8 mouse cellular contexts compared by ENCODE assay signal in the genomic region with DNA sequence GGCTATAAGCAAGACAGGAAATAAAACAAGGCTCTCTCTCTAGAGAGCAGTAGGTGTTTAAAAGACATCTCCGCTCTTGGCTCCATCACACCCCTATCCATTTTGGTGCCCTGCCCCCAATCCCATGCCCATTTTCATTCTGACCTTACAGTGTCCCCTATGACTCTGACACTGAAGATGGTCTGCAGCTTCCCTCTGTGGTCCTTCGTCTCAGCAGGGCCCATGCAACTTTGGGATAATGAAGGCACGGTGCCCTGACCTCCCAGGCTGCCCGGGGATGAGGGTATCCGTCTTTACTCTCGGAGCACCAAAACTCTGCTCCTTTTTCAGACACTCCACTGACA. TPM values are rescaled to one million over a fixed set of nuclear protein-coding genes. Genes with fewer than 3 reads are reported as not detected.
DNase-seq lines count a peak whose midpoint lies in the region; ATAC-seq and TF ChIP-seq lines count a peak whose summit lies in the region.

No protein-coding gene starts in this region.

- DNase-seq in gastrocnemius, adult 2 months: peak; percentile 16
- DNase-seq in gastrocnemius, adult 8-10 months (ENCODE audit: low spot score in 2 of 2): no peak
- DNase-seq in midbrain, embryonic 10.5 days (ENCODE audit: low spot score): no peak
- no peak for DNase-seq in midbrain, embryonic 14.5 days
- no peak for DNase-seq in limb, embryonic 10.5 days (ENCODE audit: low spot score)
- DNase-seq in spleen, postnatal 10 days (ENCODE audit: low spot score in 2 of 2): no peak

- whole genome bisulfite sequencing in midbrain, embryonic 10.5 days: 85% methylated on average over 6 of the region's 6 CpGs
- WGBS in midbrain, embryonic 14.5 days: 81% methylated on average over 6 of the region's 6 CpGs
- WGBS in limb, embryonic 10.5 days: 82% methylated on average over 6 of the region's 6 CpGs
- WGBS in stomach, embryonic 15.5 days: 75% methylated on average over 6 of the region's 6 CpGs

- no peak overlapping the region for H3K4me2 ChIP-seq in midbrain, embryonic 14.5 days (ENCODE audit: low read length)
- peak overlapping the region; percentile 91 for H3K4me2 ChIP-seq in stomach, embryonic 15.5 days

- no peak for ATAC-seq in midbrain, embryonic 14.5 days (ENCODE audit: low FRiP score, low TSS enrichment)
- no peak for ATAC-seq in stomach, embryonic 15.5 days (ENCODE audit: insufficient read depth, low FRiP score, low read depth)
- no peak for ATAC-seq in megakaryocyte-erythroid progenitor cell, adult 5-6 weeks (replicated peaks; ENCODE audit: low FRiP score, low TSS enrichment, poor library complexity, severe bottlenecking)

- peak overlapping the region; percentile 88 for H3K4me3 ChIP-seq in gastrocnemius, adult 2 months
- peak overlapping the region; percentile 80; the same call in 1 of the 2 replicates for H3K4me3 ChIP-seq in midbrain, embryonic 10.5 days
- no peak overlapping the region for H3K4me3 ChIP-seq in midbrain, embryonic 14.5 days (replicated peaks; ENCODE audit: low read depth, low read length)
- H3K4me3 ChIP-seq in limb, embryonic 10.5 days: no peak overlapping the region; the same call in 1 of the 2 replicates
- no peak overlapping the region for H3K4me3 ChIP-seq in stomach, embryonic 15.5 days (replicated peaks)

- no peaks in the 10 kb centered on the region for H3K9me3 ChIP-seq in midbrain, embryonic 10.5 days (replicated peaks)
- no peaks in the 10 kb centered on the region for H3K9me3 ChIP-seq in midbrain, embryonic 14.5 days (ENCODE audit: control insufficient read depth, low read length)
- no peaks in the 10 kb centered on the region for H3K9me3 ChIP-seq in limb, embryonic 10.5 days (replicated peaks)
- H3K9me3 ChIP-seq in stomach, embryonic 15.5 days: no peaks in the 10 kb centered on the region

- peaks cover 15% of the 10 kb centered on the region for H3K27me3 ChIP-seq in midbrain, embryonic 10.5 days (ENCODE audit: low read depth, poor library complexity, severe bottlenecking)
- no peaks in the 10 kb centered on the region for H3K27me3 ChIP-seq in midbrain, embryonic 14.5 days (ENCODE audit: control insufficient read depth, insufficient read depth, low read length)
- H3K27me3 ChIP-seq in limb, embryonic 10.5 days (ENCODE audit: low read depth, poor library complexity, severe bottlenecking): no peaks in the 10 kb centered on the region
- H3K27me3 ChIP-seq in stomach, embryonic 15.5 days (replicated peaks): no peaks in the 10 kb centered on the region

- H3K36me3 ChIP-seq in midbrain, embryonic 10.5 days: no peaks in the 10 kb centered on the region
- no peaks in the 10 kb centered on the region for H3K36me3 ChIP-seq in midbrain, embryonic 14.5 days (ENCODE audit: control insufficient read depth, insufficient read depth, low read length)
- no peaks in the 10 kb centered on the region for H3K36me3 ChIP-seq in limb, embryonic 10.5 days
- H3K36me3 ChIP-seq in stomach, embryonic 15.5 days: no peaks in the 10 kb centered on the region

- no peak for TF ChIP-seq CTCF in gastrocnemius, adult 2 months (IDR thresholded peaks at IDR 0.05)

- intact Hi-C loops in gastrocnemius, adult 2 months (cut with DNase I): loop anchor here (10.0 kb wide), 1 partner anchor 225 kb away; the partner anchor contains the start of gene Eno1

- H3K9ac ChIP-seq in midbrain, embryonic 14.5 days (replicated peaks; ENCODE audit: low read length): no peak overlapping the region
- H3K9ac ChIP-seq in stomach, embryonic 15.5 days: no peak overlapping the region

- peak overlapping the region; percentile 97 for H3K27ac ChIP-seq in gastrocnemius, adult 2 months
- H3K27ac ChIP-seq in midbrain, embryonic 10.5 days (replicated peaks): no peak overlapping the region
- no peak overlapping the region for H3K27ac ChIP-seq in midbrain, embryonic 14.5 days (replicated peaks; ENCODE audit: low read depth, low read length)
- 0 out of 2 replicates have a peak overlapping the region, but pooled peaks have one; percentile 97 for H3K27ac ChIP-seq in limb, embryonic 10.5 days
- H3K27ac ChIP-seq in stomach, embryonic 15.5 days: peak overlapping the region; percentile 96

- peaks cover 27% of the 10 kb centered on the region for H3K4me1 ChIP-seq in midbrain, embryonic 10.5 days
- H3K4me1 ChIP-seq in midbrain, embryonic 14.5 days (ENCODE audit: control insufficient read depth, insufficient read depth, low read length): no peaks in the 10 kb centered on the region
- peaks cover 26% of the 10 kb centered on the region for H3K4me1 ChIP-seq in limb, embryonic 10.5 days
- peaks cover 31% of the 10 kb centered on the region for H3K4me1 ChIP-seq in stomach, embryonic 15.5 days

RNA-seq across cellular contexts. Expression of gene H6pd, which starts 0.7 kb away (rescaled TPM):
- 100 to 1,000 TPM in 1 of 2 experiments, 10 to 100 TPM in 1; 41.6 to 104 TPM for total RNA-seq in gastrocnemius, adult 2 months (2021)
- total RNA-seq in gastrocnemius, adult 8-10 months (2022): 10 to 100 TPM; 47.5 to 82.4 (median 65.4) TPM
- polyA plus RNA-seq in midbrain, embryonic 10.5 days (2016; fragmentation: Nextera tagmentation; extraction: Ambion mirVana): 3.7 and 4.0 TPM in 2 replicates
- polyA plus RNA-seq in midbrain, embryonic 14.5 days (2014; fragmentation: Nextera tagmentation; extraction: Ambion mirVana): 1.5 and 1.7 TPM in 2 replicates
- polyA plus RNA-seq in limb, embryonic 10.5 days (2016; fragmentation: Nextera tagmentation; extraction: Ambion mirVana): 4.5 and 5.6 TPM in 2 replicates
- polyA plus RNA-seq in stomach, embryonic 15.5 days (2015; fragmentation: Nextera tagmentation; extraction: Ambion mirVana): 14.4 and 15.3 TPM in 2 replicates
- 12.9 and 16.8 TPM in 2 replicates for total RNA-seq in megakaryocyte-erythroid progenitor cell, adult 5-6 weeks (2014; fragmentation: Nextera tagmentation)
- total RNA-seq in megakaryocyte-erythroid progenitor cell, adult 5-6 weeks (2017): 9.8 and 11.9 TPM in 2 replicates

RNA-seq across cellular contexts. Expression of gene Spsb1, which starts 54.7 kb away (rescaled TPM):
- total RNA-seq in gastrocnemius, adult 2 months (2021): 10 to 100 TPM in 1 of 2 experiments, 1 to 10 TPM in 1; 5.5 to 16.1 TPM
- 10 to 100 TPM in 1 of 4 experiments, 1 to 10 TPM in 3; 3.6 to 10.5 (median 4.7) TPM for total RNA-seq in gastrocnemius, adult 8-10 months (2022)
- polyA plus RNA-seq in midbrain, embryonic 10.5 days (2016; fragmentation: Nextera tagmentation; extraction: Ambion mirVana): 8.3 and 8.7 TPM in 2 replicates
- 3.3 and 4.2 TPM in 2 replicates for polyA plus RNA-seq in midbrain, embryonic 14.5 days (2014; fragmentation: Nextera tagmentation; extraction: Ambion mirVana)
- 13.7 and 18.8 TPM in 2 replicates for polyA plus RNA-seq in limb, embryonic 10.5 days (2016; fragmentation: Nextera tagmentation; extraction: Ambion mirVana)
- 15.1 and 15.6 TPM in 2 replicates for polyA plus RNA-seq in stomach, embryonic 15.5 days (2015; fragmentation: Nextera tagmentation; extraction: Ambion mirVana)
- total RNA-seq in megakaryocyte-erythroid progenitor cell, adult 5-6 weeks (2014; fragmentation: Nextera tagmentation): 0.35 TPM in 1 of 2 replicates, not detected in the other
- total RNA-seq in megakaryocyte-erythroid progenitor cell, adult 5-6 weeks (2017): not detected in 2 replicates

Comparison
In these comparisons a context has a peak if more than half of its experiments do, and no peak if none do; other contexts are left out.
1. H3K4me3 ChIP-seq: peak in gastrocnemius, adult 2 months (single experiment) and midbrain, embryonic 10.5 days (single experiment); none in midbrain, embryonic 14.5 days (single experiment), limb, embryonic 10.5 days (single experiment) and stomach, embryonic 15.5 days (single experiment).
2. H3K27ac ChIP-seq: peak in gastrocnemius, adult 2 months (single experiment), limb, embryonic 10.5 days (single experiment) and stomach, embryonic 15.5 days (single experiment); none in midbrain, embryonic 10.5 days (single experiment) and midbrain, embryonic 14.5 days (single experiment).